Mouse (Mus musculus) MEL (cell line): Measurements from ENCODE around the gene Pax8. TPM values are rescaled to one million over a fixed set of nuclear protein-coding genes. Genes with fewer than 3 reads are reported as not detected.

Experiments used
- DNase-seq: peaks from one replicate; pipeline ENCODE4 v3.0.0; 2011; ENCODE audit warnings: low read depth, low spot score
- H3K27ac ChIP-seq: 2 replicates; pipeline ENCODE4 v1.5.1; 2012; ENCODE audit warnings: low read depth, mild to moderate bottlenecking, control low read depth, low read length, moderate library complexity; ENCODE audit not compliant: control insufficient read depth
- H3K27me3 ChIP-seq, 2 experiments: fragments of 150-350 bp in 1 of 2; sonication (generic) in 1 of 2; 2 replicates each; pipeline ENCODE4 v1.6.1; 2012; ENCODE audit warnings: low read length in 2 of 2, mild to moderate bottlenecking in 2 of 2, improper control_type of control experiment in 1 of 2, moderate library complexity in 1 of 2; ENCODE audit not compliant: insufficient read depth in 2 of 2, control insufficient read depth in 1 of 2
- H3K36me3 ChIP-seq, 2 experiments: 2 replicates each; pipeline ENCODE4 v1.6.1; 2012 to 2014; ENCODE audit warnings: low read length in 2 of 2, improper control_type of control experiment in 1 of 2, inconsistent platforms in 1 of 2, mild to moderate bottlenecking in 1 of 2; ENCODE audit not compliant: insufficient read depth in 2 of 2, control insufficient read depth in 1 of 2
- H3K4me1 ChIP-seq, 2 experiments: fragments of 150-350 bp in 1 of 2; sonication (generic) in 1 of 2; 2 replicates each; pipeline ENCODE4 v1.6.1; 2012; ENCODE audit warnings: low read length in 2 of 2, improper control_type of control experiment in 1 of 2, mild to moderate bottlenecking in 1 of 2; ENCODE audit not compliant: insufficient read depth in 2 of 2, control insufficient read depth in 1 of 2
- H3K4me3 ChIP-seq, 2 experiments: fragments of 150-350 bp in 1 of 2; sonication (generic) in 1 of 2; 2 replicates each; pipeline ENCODE4 v1.5.1; 2012; ENCODE audit warnings: low read depth in 2 of 2, low read length in 2 of 2, mild to moderate bottlenecking in 2 of 2, moderate library complexity in 2 of 2, control low read depth in 1 of 2, improper control_type of control experiment in 1 of 2; ENCODE audit not compliant: control insufficient read depth in 1 of 2, insufficient read depth in 1 of 2
- H3K79me2 ChIP-seq: 2 replicates; pipeline ENCODE4 v1.6.1; 2012; ENCODE audit warnings: mild to moderate bottlenecking, low read length, moderate library complexity; ENCODE audit not compliant: control insufficient read depth, poor library complexity, insufficient read depth
- H3K9ac ChIP-seq: 2 replicates; pipeline ENCODE4 v1.6.1; 2012; ENCODE audit warnings: low read depth, mild to moderate bottlenecking, control low read depth, low read length, moderate library complexity; ENCODE audit not compliant: control insufficient read depth, poor library complexity, severe bottlenecking
- H3K9me3 ChIP-seq: fragments of 150-350 bp; sonication (generic); replicated peaks from 2 replicates; pipeline ENCODE4 v1.6.1; 2012; ENCODE audit warnings: mild to moderate bottlenecking, low read length, improper control_type of control experiment, moderate library complexity; ENCODE audit not compliant: insufficient read depth
- GABPA ChIP-seq: IDR thresholded peaks from 2 replicates; pipeline ENCODE4 v1.6.1; 2012; ENCODE audit warnings: low read depth, mild to moderate bottlenecking, inconsistent platforms, low read length, improper control_type of control experiment, moderate library complexity
- GATA1 ChIP-seq: IDR thresholded peaks from 2 replicates; pipeline ENCODE4 v1.6.1; 2011; ENCODE audit warnings: low read depth, low read length, improper control_type of control experiment
- JUND ChIP-seq: IDR thresholded peaks from 2 replicates; pipeline ENCODE4 v1.6.1; 2011; ENCODE audit warnings: low read depth, mild to moderate bottlenecking, improper control_type of control experiment, low read length
- MAZ ChIP-seq: IDR thresholded peaks from 2 replicates; pipeline ENCODE4 v1.6.1; 2012; ENCODE audit warnings: low read depth, mild to moderate bottlenecking, inconsistent platforms, low read length, improper control_type of control experiment
- MEF2A ChIP-seq: IDR thresholded peaks from 2 replicates; pipeline ENCODE4 v1.6.1; 2014; ENCODE audit warnings: low read depth, mild to moderate bottlenecking, inconsistent platforms, low read length, improper control_type of control experiment; ENCODE audit not compliant: poor library complexity, insufficient replicate concordance, severe bottlenecking; ENCODE audit errors: extremely low read depth
- MXI1 ChIP-seq: IDR thresholded peaks from 2 replicates; pipeline ENCODE4 v1.6.1; 2011; ENCODE audit warnings: mild to moderate bottlenecking, low read depth, low read length, improper control_type of control experiment
- MYB ChIP-seq: IDR thresholded peaks from 2 replicates; pipeline ENCODE4 v1.6.1; 2011; ENCODE audit warnings: mild to moderate bottlenecking, low read depth, low read length, improper control_type of control experiment
- POLR2A ChIP-seq, 2 experiments: IDR thresholded peaks; 2 replicates each; pipeline ENCODE4 v1.6.1; 2011 to 2012; ENCODE audit warnings: low read length in 2 of 2, mild to moderate bottlenecking in 2 of 2, control low read depth in 1 of 2, improper control_type of control experiment in 1 of 2, low read depth in 1 of 2, moderate library complexity in 1 of 2; ENCODE audit not compliant: control insufficient read depth in 1 of 2, insufficient read depth in 1 of 2, poor library complexity in 1 of 2
- POLR2AphosphoS5 ChIP-seq: IDR thresholded peaks from 2 replicates; pipeline ENCODE4 v1.6.1; 2012; ENCODE audit warnings: low read depth, borderline replicate concordance, mild to moderate bottlenecking, inconsistent platforms, low read length, moderate library complexity, mixed read lengths
- RCOR1 ChIP-seq: IDR thresholded peaks from 2 replicates; pipeline ENCODE4 v1.6.1; 2012; ENCODE audit warnings: low read depth, mild to moderate bottlenecking, inconsistent platforms, low read length, improper control_type of control experiment
- TAL1 ChIP-seq: IDR thresholded peaks from 2 replicates; pipeline ENCODE4 v1.6.1; 2012; ENCODE audit warnings: mild to moderate bottlenecking, inconsistent platforms, low read length, moderate library complexity, mixed read lengths
- TCF12 ChIP-seq: IDR thresholded peaks from 2 replicates; pipeline ENCODE4 v1.6.1; 2014; ENCODE audit warnings: low read depth, mild to moderate bottlenecking, inconsistent platforms, low read length, improper control_type of control experiment, moderate library complexity
- USF2 ChIP-seq, 2 experiments: IDR thresholded peaks; 2 replicates each; pipeline ENCODE4 v1.6.1; 2011 to 2012; ENCODE audit warnings: improper control_type of control experiment in 2 of 2, low read length in 2 of 2, borderline replicate concordance in 1 of 2, inconsistent platforms in 1 of 2, low read depth in 1 of 2, mild to moderate bottlenecking in 1 of 2; ENCODE audit not compliant: insufficient read depth in 1 of 2
- ZC3H11A ChIP-seq: IDR thresholded peaks from 2 replicates; pipeline ENCODE4 v1.6.1; 2012; ENCODE audit warnings: low read depth, mild to moderate bottlenecking, inconsistent platforms, low read length, improper control_type of control experiment
- ZKSCAN1 ChIP-seq: IDR thresholded peaks from 2 replicates; pipeline ENCODE4 v1.6.1; 2012; ENCODE audit warnings: low read depth, mild to moderate bottlenecking, inconsistent platforms, low read length, improper control_type of control experiment, moderate library complexity
- ZMIZ1 ChIP-seq: IDR thresholded peaks from 2 replicates; pipeline ENCODE4 v1.6.1; 2012; ENCODE audit warnings: low read depth, mild to moderate bottlenecking, inconsistent platforms, low read length, improper control_type of control experiment, moderate library complexity
- ZNF384 ChIP-seq: IDR thresholded peaks from 2 replicates; pipeline ENCODE4 v1.6.1; 2012; ENCODE audit warnings: low read depth, mild to moderate bottlenecking, inconsistent platforms, low read length, improper control_type of control experiment
- polyA plus RNA-seq, 2 experiments: library from polyadenylated mRNA; stranded (reverse) in 1 of 2; unstranded in 1 of 2; fragments of >175 nt in 1 of 2; fragments of >200 nt in 1 of 2; gene quantifications; 2 replicates each; pipeline versions ENCODE4 v1.2.1 to v1.2.4; 2012; ENCODE audit warnings: low replicate concordance in 2 of 2, low read depth in 1 of 2; ENCODE audit not compliant: insufficient read length in 2 of 2, insufficient read depth in 1 of 2, missing spikeins in 1 of 2
- total RNA-seq: library from RNA; depleted of rRNA; stranded (reverse); fragments of 300-350 nt; gene quantifications from 2 replicates; pipeline ENCODE4 v1.2.3, GENCODE M21; 2012

The Pax8 gene
- total and polyA plus RNA-seq, 3 experiments, result not detected

GRCm38 (mm10) chr2:24434670-24435069 is 40.7 kb downstream of the Pax8 start:
- Histone ChIP-seq H3K9me3 (no peaks in the 10 kb centered on the region), H3K36me3 (no peaks in the 10 kb centered on the region)
- TF ChIP-seq MYB (no peak), USF2 (IDR thresholded peaks at IDR 0.05; ENCODE audit: borderline replicate concordance in 1 of 2, insufficient read depth in 1 of 2, low read depth in 1 of 2, low read length in 2 of 2) (no peak)
- TF ChIP-seq, all 39 proteins: peak for 0
- H3K4me3 ChIP-seq, result no peak overlapping the region
- no peaks in the 10 kb centered on the region for H3K79me2 ChIP-seq
- H3K27me3 ChIP-seq, result no peaks in the 10 kb centered on the region; a peak in 1 of 4 replicates
- H3K9ac ChIP-seq, result no peak overlapping the region
- H3K27ac ChIP-seq, result no peak overlapping the region
- DNase-seq, result no peak
- H3K4me1 ChIP-seq, result no peaks in the 10 kb centered on the region

GRCm38 (mm10) chr2:24429806-24430205 is 45.6 kb downstream of the Pax8 start:
- no peaks in the 10 kb centered on the region; a peak in 1 of 4 replicates for H3K27me3 ChIP-seq
- no peaks in the 10 kb centered on the region for H3K79me2 ChIP-seq
- H3K36me3 ChIP-seq, result no peaks in the 10 kb centered on the region
- no peaks in the 10 kb centered on the region for H3K9me3 ChIP-seq
- no peak for DNase-seq
- H3K27ac ChIP-seq, result no peak overlapping the region
- H3K4me3 ChIP-seq, result no peak overlapping the region
- H3K9ac ChIP-seq, result no peak overlapping the region
- no peaks in the 10 kb centered on the region for H3K4me1 ChIP-seq
- TF ChIP-seq JUND (no peak), POLR2AphosphoS5 (no peak), MEF2A (no peak), GABPA (no peak), ZNF384 (no peak)

- Histone ChIP-seq H3K27me3 (no peaks in the 10 kb centered on the region; a peak in 1 of 4 replicates), H3K9me3 (no peaks in the 10 kb centered on the region), H3K9ac (no peak overlapping the region)
- TF ChIP-seq JUND, result no peak
- no peak for TF ChIP-seq MYB
- TF ChIP-seq ZMIZ1, result no peak
- no peak for TF ChIP-seq RCOR1
- TF ChIP-seq ZKSCAN1, result no peak
- TF ChIP-seq GATA1, result no peak
- TF ChIP-seq USF2 (IDR thresholded peaks at IDR 0.05; ENCODE audit: borderline replicate concordance in 1 of 2, insufficient read depth in 1 of 2, low read depth in 1 of 2, low read length in 2 of 2), result no peak
- TF ChIP-seq MXI1, result no peak
- TF ChIP-seq MAZ, result no peak
- TF ChIP-seq POLR2A (IDR thresholded peaks at IDR 0.05; ENCODE audit: control insufficient read depth in 1 of 2, insufficient read depth in 1 of 2, low read depth in 1 of 2, low read length in 2 of 2, poor library complexity in 1 of 2), result no peak
- TF ChIP-seq TCF12, result no peak
- TF ChIP-seq TAL1, result no peak
- TF ChIP-seq ZC3H11A, result no peak
- TF ChIP-seq, all 39 proteins: peak for 0
- H3K36me3 ChIP-seq, result no peaks in the 10 kb centered on the region
- H3K79me2 ChIP-seq, result no peaks in the 10 kb centered on the region
- no peak for DNase-seq
- H3K27ac ChIP-seq, result no peak overlapping the region
- H3K4me1 ChIP-seq, result no peaks in the 10 kb centered on the region
- H3K4me3 ChIP-seq, result no peak overlapping the region
Measured at GRCm38 (mm10) chr2:24427866-24428675, 47.3 kb downstream of the Pax8 start.
